Mouse (Mus musculus): ENCODE measurements around the gene Armh3. TPM values are rescaled to one million over a fixed set of nuclear protein-coding genes. Genes with fewer than 3 reads are reported as not detected.
"Not testable (repeated sequence)": the region's sequence is repeated elsewhere in the genome, so short reads cannot be mapped to it uniquely, and the experiment has no call there.

Gene Armh3
- polyA plus RNA-seq, 1 experiment = 22.0 TPM

DNA sequence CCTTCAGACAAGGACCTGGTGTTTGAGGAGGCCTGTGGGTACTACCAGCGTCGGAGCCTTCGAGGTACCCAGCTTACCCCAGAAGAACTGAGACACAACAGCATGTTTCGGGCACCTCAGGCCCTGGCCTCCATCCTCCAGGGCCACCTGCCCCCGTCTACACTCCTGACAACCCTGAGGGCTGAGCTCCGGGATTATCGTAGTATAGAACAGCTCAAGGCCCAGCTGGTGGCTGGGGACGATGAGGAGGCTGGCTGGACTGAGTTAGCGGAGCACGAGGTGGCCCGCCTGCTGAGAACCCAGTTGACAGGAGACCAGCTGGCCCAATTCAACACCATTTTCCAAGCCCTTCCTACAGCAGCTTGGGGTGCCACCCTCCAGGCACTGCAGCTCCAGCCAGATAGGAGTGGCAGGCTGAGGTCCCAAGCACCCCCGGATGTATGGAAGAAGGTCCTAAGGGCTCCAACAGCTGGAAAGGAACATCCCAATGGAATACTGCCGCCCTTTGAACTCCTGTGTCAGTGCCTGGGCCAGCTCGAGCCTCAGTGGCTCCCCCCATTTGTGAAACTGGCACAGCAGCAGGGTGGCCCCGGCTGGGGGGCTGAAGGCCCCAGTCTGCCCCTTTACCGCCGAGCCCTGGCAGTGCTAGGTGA lies 6.7 kb upstream of the Armh3 start:
- TF ChIP-seq POLR2A (IDR thresholded peaks at IDR 0.05; ENCODE audit: borderline replicate concordance, extremely low read depth, insufficient read depth, insufficient read length, poor library complexity, severe bottlenecking) (no peak), CTCF (IDR thresholded peaks at IDR 0.05; ENCODE audit: borderline replicate concordance, extremely low read depth, insufficient read depth, insufficient read length) (no peak)
- peak; percentile 13 for DNase-seq (ENCODE audit: low read depth)

- TF ChIP-seq CTCF (IDR thresholded peaks at IDR 0.05; ENCODE audit: borderline replicate concordance, extremely low read depth, insufficient read depth, insufficient read length) (no peak), POLR2A (IDR thresholded peaks at IDR 0.05; ENCODE audit: borderline replicate concordance, extremely low read depth, insufficient read depth, insufficient read length, poor library complexity, severe bottlenecking) (no peak)
- DNase-seq (ENCODE audit: low read depth) = peak; percentile 52
Observed at GRCm38 (mm10) chr19:46003371-46004226, 5.3 kb upstream of the Armh3 start, which contains the start of gene Hps6. Gene Hps6 (plus strand): TSS chr19:46003508.

- no peak for DNase-seq (ENCODE audit: low read depth)
- TF ChIP-seq CTCF (IDR thresholded peaks at IDR 0.05; ENCODE audit: borderline replicate concordance, extremely low read depth, insufficient read depth, insufficient read length) (no peak), POLR2A (IDR thresholded peaks at IDR 0.05; ENCODE audit: borderline replicate concordance, extremely low read depth, insufficient read depth, insufficient read length, poor library complexity, severe bottlenecking) (no peak)
Observed at GRCm38 (mm10) chr19:46002279-46002678, 4.0 kb upstream of the Armh3 start.

GRCm38 (mm10) chr19:45999378-45999777 lies 1.1 kb upstream of the Armh3 start:
- no peak for DNase-seq (ENCODE audit: low read depth)
- TF ChIP-seq CTCF (IDR thresholded peaks at IDR 0.05; ENCODE audit: borderline replicate concordance, extremely low read depth, insufficient read depth, insufficient read length) (no peak), POLR2A (IDR thresholded peaks at IDR 0.05; ENCODE audit: borderline replicate concordance, extremely low read depth, insufficient read depth, insufficient read length, poor library complexity, severe bottlenecking) (no peak)

GRCm38 (mm10) chr19:45998694-45999217 lies 468 bp upstream of the Armh3 start:
- no peak for TF ChIP-seq CTCF (IDR thresholded peaks at IDR 0.05; ENCODE audit: borderline replicate concordance, extremely low read depth, insufficient read depth, insufficient read length)
- TF ChIP-seq POLR2A (IDR thresholded peaks at IDR 0.05; ENCODE audit: borderline replicate concordance, extremely low read depth, insufficient read depth, insufficient read length, poor library complexity, severe bottlenecking) = no peak
- no peak for DNase-seq (ENCODE audit: low read depth)

GRCm38 (mm10) chr19:45997365-45997764 lies 923 bp downstream of the Armh3 start:
- peak; percentile 2 for DNase-seq (ENCODE audit: low read depth)
- no peak for TF ChIP-seq POLR2A (IDR thresholded peaks at IDR 0.05; ENCODE audit: borderline replicate concordance, extremely low read depth, insufficient read depth, insufficient read length, poor library complexity, severe bottlenecking)
- no peak for TF ChIP-seq CTCF (IDR thresholded peaks at IDR 0.05; ENCODE audit: borderline replicate concordance, extremely low read depth, insufficient read depth, insufficient read length)

GRCm38 (mm10) chr19:45993981-45994737 lies 4.1 kb downstream of the Armh3 start:
- no peak for TF ChIP-seq CTCF (IDR thresholded peaks at IDR 0.05; ENCODE audit: borderline replicate concordance, extremely low read depth, insufficient read depth, insufficient read length)
- TF ChIP-seq POLR2A (IDR thresholded peaks at IDR 0.05; ENCODE audit: borderline replicate concordance, extremely low read depth, insufficient read depth, insufficient read length, poor library complexity, severe bottlenecking) = no peak
- DNase-seq (ENCODE audit: low read depth) = no peak

- DNase-seq (ENCODE audit: low read depth) = not testable (repeated sequence)
Observed at GRCm38 (mm10) chr19:45993441-45993840, 4.8 kb downstream of the Armh3 start.

DNA sequence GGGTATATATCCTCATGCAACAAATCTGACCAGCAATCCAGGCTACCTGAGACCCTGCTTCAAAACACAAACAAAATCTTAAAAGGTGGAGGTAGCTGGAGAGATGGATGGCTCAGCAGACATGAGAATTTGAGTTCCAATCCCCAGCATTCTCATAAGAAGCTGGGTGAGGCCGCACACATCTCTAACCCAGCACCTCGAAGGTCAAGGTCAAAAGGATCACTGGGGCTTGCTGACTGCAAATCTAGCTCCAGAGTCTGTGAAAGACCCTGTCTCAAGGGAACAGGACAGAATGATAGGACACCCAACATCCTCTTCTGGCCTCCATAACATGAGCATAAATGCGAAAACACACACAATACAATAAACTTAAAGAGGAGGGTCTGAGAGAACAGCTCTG lies 7.1 kb downstream of the Armh3 start:
- TF ChIP-seq POLR2A (IDR thresholded peaks at IDR 0.05; ENCODE audit: borderline replicate concordance, extremely low read depth, insufficient read depth, insufficient read length, poor library complexity, severe bottlenecking) (no peak), CTCF (IDR thresholded peaks at IDR 0.05; ENCODE audit: borderline replicate concordance, extremely low read depth, insufficient read depth, insufficient read length) (no peak)
- no peak for DNase-seq (ENCODE audit: low read depth)

- no peak for DNase-seq (ENCODE audit: low read depth)
- TF ChIP-seq CTCF (IDR thresholded peaks at IDR 0.05; ENCODE audit: borderline replicate concordance, extremely low read depth, insufficient read depth, insufficient read length) (no peak), POLR2A (IDR thresholded peaks at IDR 0.05; ENCODE audit: borderline replicate concordance, extremely low read depth, insufficient read depth, insufficient read length, poor library complexity, severe bottlenecking) (no peak)
Observed at GRCm38 (mm10) chr19:45988238-45988637, 10.1 kb downstream of the Armh3 start.

DNA sequence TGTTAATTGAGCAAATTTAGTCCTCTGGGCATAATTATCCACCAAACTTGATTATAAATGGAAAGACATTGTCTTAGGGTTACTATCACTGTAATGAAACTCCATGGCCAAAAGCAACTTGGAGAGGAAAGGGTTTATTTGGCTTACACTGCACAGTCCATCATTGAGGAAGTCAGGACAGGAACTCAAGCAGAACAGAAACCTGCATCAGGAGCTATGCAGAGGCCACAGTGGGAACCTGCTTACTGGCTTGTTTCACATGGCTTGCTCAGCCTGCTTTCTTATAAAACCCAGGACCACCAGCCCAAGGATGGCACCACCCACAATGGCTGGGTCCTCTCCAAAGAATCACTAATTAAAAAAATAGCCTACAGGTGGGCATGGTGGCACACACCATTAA lies 13.9 kb downstream of the Armh3 start:
- no peak for TF ChIP-seq CTCF (IDR thresholded peaks at IDR 0.05; ENCODE audit: borderline replicate concordance, extremely low read depth, insufficient read depth, insufficient read length)
- no peak for TF ChIP-seq POLR2A (IDR thresholded peaks at IDR 0.05; ENCODE audit: borderline replicate concordance, extremely low read depth, insufficient read depth, insufficient read length, poor library complexity, severe bottlenecking)
- no peak for DNase-seq (ENCODE audit: low read depth)

All from brain, embryonic 14.5 days (tissue).